Mouse (Mus musculus) intestine, postnatal 0 days (tissue): ENCODE data around the gene Ybey. TPM values are rescaled to one million over a fixed set of nuclear protein-coding genes. Genes with fewer than 3 reads are reported as not detected.

Experiments used
- ATAC-seq: fragments of 200-750 bp; cut with Nextera tagmentation; 2 replicates; pipeline ENCODE4 v1.8.0; 2017; ENCODE audit warnings: mild to moderate bottlenecking, moderate TSS enrichment, moderate library complexity
- H3K27ac ChIP-seq: fragments of 300-500 bp; sonication (generic); 2 replicates; pipeline ENCODE4 v1.5.1; 2014; ENCODE audit warnings: mild to moderate bottlenecking, low read depth, low read length, moderate library complexity
- H3K27me3 ChIP-seq: fragments of 300-500 bp; sonication (generic); replicated peaks from 2 replicates; pipeline ENCODE4 v1.6.1; 2014; ENCODE audit warnings: low read length, mixed read lengths; ENCODE audit not compliant: control insufficient read depth, insufficient read depth
- H3K36me3 ChIP-seq: fragments of 300-500 bp; sonication (generic); 2 replicates; pipeline ENCODE4 v1.6.1; 2014; ENCODE audit warnings: mild to moderate bottlenecking, moderate library complexity; ENCODE audit not compliant: control insufficient read depth, insufficient read depth
- H3K4me1 ChIP-seq: fragments of 300-500 bp; sonication (generic); replicated peaks from 2 replicates; pipeline ENCODE4 v1.6.1; 2014; ENCODE audit warnings: antibody characterized with exemption, low read length, mixed read lengths; ENCODE audit not compliant: control insufficient read depth, insufficient read depth
- H3K4me2 ChIP-seq: fragments of 300-500 bp; sonication (generic); replicated peaks from 2 replicates; pipeline ENCODE4 v1.6.1; 2014; ENCODE audit warnings: low read depth, mild to moderate bottlenecking, moderate library complexity
- H3K4me3 ChIP-seq: fragments of 300-500 bp; sonication (generic); 2 replicates; pipeline ENCODE4 v1.5.1; 2014; ENCODE audit warnings: low read depth, low read length
- H3K9ac ChIP-seq: fragments of 300-500 bp; sonication (generic); 2 replicates; pipeline ENCODE4 v1.6.1; 2014; ENCODE audit warnings: mild to moderate bottlenecking, low read depth, low read length
- H3K9me3 ChIP-seq: fragments of 300-500 bp; sonication (generic); 2 replicates; pipeline ENCODE4 v1.6.1; 2016; ENCODE audit warnings: mixed run types; ENCODE audit not compliant: control insufficient read depth
- CTCF ChIP-seq: sonication (generic); IDR thresholded peaks from 2 replicates; pipeline ENCODE4 v1.5.1; 2016; ENCODE audit warnings: low read depth, mild to moderate bottlenecking, control low read depth, antibody characterized with exemption, moderate library complexity
- WGBS: fragments of 180-500 bp; shearing (Covaris S2); extraction: QIAGEN DNeasy Blood & Tissue Kit; methylation state at CpG from one replicate; pipeline ENCODE4 v1.1.7; 2014; 5-methylcytosine and 5-hydroxymethylcytosine counted together
- polyA plus RNA-seq: library from polyadenylated mRNA; unstranded; fragments of >200 nt; fragmentation: Nextera tagmentation; extraction: Ambion mirVana; gene quantifications from 2 replicates; pipeline ENCODE4 v1.2.1, GENCODE M21; 2015

The Ybey gene
- polyA plus RNA-seq, 1 experiment from 2014 or later: 2.9 TPM

DNA sequence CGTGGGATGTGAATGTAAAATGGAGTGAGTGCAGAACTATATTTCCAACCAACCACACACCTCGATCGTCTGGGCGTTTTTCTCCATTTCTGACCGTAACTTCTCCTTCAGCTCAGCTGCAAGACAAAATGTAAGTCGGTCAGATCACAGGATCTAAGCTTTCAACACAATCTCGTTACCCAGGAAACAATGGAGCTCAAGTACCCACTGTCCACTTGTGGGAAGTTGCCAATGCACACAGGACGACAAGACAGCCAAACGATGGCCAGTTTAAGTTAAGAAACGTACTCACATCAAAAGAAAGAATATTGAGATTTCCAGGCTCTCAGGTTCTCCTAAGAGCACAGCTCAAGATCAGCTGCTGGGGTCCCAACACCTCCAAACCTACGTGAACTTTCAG lies 35.0 kb downstream of the Ybey start:
- TF ChIP-seq CTCF: no peak
- Histone ChIP-seq H3K4me2 (no peak overlapping the region), H3K4me1 (no peaks in the 10 kb centered on the region), H3K27ac (no peak overlapping the region), H3K4me3 (no peak overlapping the region), H3K36me3 (peaks cover 94% of the 10 kb centered on the region), H3K9ac (no peak overlapping the region), H3K9me3 (no peaks in the 10 kb centered on the region), H3K27me3 (no peaks in the 10 kb centered on the region)
- ATAC-seq: no peak
- WGBS: 94% methylated on average over 11 of the region's 11 CpGs

DNA sequence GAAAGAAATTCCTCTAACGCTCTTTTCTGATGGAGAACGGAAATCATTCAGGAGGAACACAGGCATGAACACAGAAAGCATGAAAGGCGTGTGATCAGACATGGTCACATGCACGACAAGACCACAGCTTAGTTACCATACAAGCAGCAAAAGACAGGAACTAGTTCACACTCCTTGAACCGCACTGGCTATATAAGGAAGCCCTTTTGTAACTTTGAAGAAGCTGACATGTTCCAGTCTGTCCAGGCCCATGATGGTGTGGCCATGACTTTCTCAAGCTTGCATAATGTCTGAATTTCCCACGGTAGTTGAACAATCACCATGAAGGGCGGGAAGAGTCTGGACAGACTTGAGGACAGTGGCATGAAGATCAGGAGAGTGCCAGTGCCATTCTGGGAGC lies 43.2 kb downstream of the Ybey start:
- no peak overlapping the region for H3K9ac ChIP-seq
- no peaks in the 10 kb centered on the region for H3K27me3 ChIP-seq
- no peak for TF ChIP-seq CTCF
- no peaks in the 10 kb centered on the region for H3K4me1 ChIP-seq
- 98% methylated on average over 7 of the region's 7 CpGs for WGBS
- H3K4me2 ChIP-seq: no peak overlapping the region
- H3K36me3 ChIP-seq: peaks cover 81% of the 10 kb centered on the region
- no peak overlapping the region for H3K4me3 ChIP-seq
- no peaks in the 10 kb centered on the region for H3K9me3 ChIP-seq
- ATAC-seq: no peak
- H3K27ac ChIP-seq: no peak overlapping the region

DNA sequence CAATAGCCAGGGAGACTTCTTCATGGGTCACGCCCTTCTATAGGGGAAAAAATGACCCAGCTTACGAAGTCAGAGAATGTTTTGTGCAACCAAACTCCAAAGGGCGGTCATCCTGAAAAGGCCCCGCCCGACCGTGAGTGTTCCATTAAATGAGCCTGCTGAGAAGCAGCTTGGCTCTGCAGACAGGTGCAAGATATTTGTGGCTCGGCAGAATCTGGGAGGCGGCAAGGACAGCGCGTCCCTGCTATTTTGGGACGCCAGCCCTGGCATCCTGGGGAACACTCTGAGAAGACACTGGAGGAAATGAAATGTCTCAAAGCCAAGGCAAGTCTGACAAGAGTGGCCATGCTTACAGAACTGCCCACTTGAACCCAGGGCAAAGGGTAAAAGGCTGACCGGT lies 52.1 kb downstream of the Ybey start:
- no peak overlapping the region for H3K27ac ChIP-seq
- WGBS: 87% methylated on average over 12 of the region's 12 CpGs
- H3K9me3 ChIP-seq: no peaks in the 10 kb centered on the region
- no peaks in the 10 kb centered on the region for H3K27me3 ChIP-seq
- no peak overlapping the region for H3K4me3 ChIP-seq
- no peak for ATAC-seq
- peaks cover 90% of the 10 kb centered on the region for H3K36me3 ChIP-seq
- H3K4me2 ChIP-seq: no peak overlapping the region
- TF ChIP-seq CTCF: no peak
- no peaks in the 10 kb centered on the region for H3K4me1 ChIP-seq
- no peak overlapping the region for H3K9ac ChIP-seq

Other genes starting within 250 kb of the Ybey start
- 23.9 and 25.6 TPM in 2 replicates for gene Prmt2, start 231.2 kb downstream of the Ybey start, polyA plus RNA-seq
- 5.9 and 7.0 TPM in 2 replicates for gene S100b, start 215.3 kb downstream of the Ybey start, polyA plus RNA-seq
- gene Dip2a, start 123.8 kb downstream of the Ybey start, polyA plus RNA-seq: 5.0 and 6.3 TPM in 2 replicates
- gene AC141477.1, start 28.7 kb downstream of the Ybey start, polyA plus RNA-seq: not detected in 2 replicates
- gene Pcnt, start 26.3 kb downstream of the Ybey start, polyA plus RNA-seq: 5.6 and 6.2 TPM in 2 replicates
- not detected in 2 replicates for gene 2610028H24Rik, start 20.0 kb downstream of the Ybey start, polyA plus RNA-seq
- 22.5 and 34.4 TPM in 2 replicates for gene Mcm3ap, start 187 bp downstream of the Ybey start, polyA plus RNA-seq
- gene Lss, start 62.5 kb upstream of the Ybey start, polyA plus RNA-seq: 13.7 and 15.3 TPM in 2 replicates
- not detected in 2 replicates for gene Spatc1l, start 93.2 kb upstream of the Ybey start, polyA plus RNA-seq
- 0.83 and 1.2 TPM in 2 replicates for gene Ftcd, start 106.5 kb upstream of the Ybey start, polyA plus RNA-seq
- 99.2 and 101 TPM in 2 replicates for gene Col6a2, start 154.5 kb upstream of the Ybey start, polyA plus RNA-seq